Mouse (Mus musculus): ENCODE measurements around the gene Ccdc36. TPM values are rescaled to one million over a fixed set of nuclear protein-coding genes. Genes with fewer than 3 reads are reported as not detected.

Gene Ccdc36
- total and polyA plus RNA-seq, 2 experiments from 2014 or later: 1.2 to 1.7 TPM

DNA sequence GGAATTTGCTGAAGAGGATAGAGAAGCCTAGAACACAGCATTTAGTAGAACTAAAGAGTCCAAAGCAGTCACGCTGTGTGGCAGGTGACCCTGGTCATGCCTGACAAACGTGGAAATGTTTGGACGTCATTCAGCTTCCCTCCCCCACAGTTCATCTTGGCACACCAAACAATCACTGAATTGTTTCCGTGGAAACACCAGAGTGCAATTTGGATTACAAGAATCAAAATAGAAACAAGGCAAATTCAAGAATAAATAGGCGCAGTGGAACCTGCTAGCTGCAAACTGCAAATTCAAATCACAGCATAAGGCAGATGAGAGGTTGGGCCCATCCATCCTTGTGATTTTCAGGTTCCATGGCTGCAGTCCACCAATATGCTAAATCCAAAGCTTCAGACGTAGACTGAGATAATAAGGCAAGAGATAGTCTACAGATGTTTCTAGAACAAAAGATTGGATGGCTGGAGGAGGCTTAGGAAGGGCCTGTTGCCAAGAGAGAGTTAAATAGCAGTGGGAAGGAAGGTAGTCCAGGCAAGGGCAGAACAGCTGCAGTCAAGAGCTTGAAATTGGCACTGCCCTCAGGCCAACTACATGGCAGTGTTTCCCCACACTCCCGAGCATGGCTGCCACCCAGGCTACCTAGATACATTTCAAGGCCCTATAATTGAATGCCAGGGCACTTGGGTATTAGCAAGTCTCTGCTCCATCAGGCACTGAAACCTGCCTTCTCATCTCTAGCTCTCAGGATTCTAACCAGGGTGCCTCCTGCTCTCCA lies 26.9 kb downstream of the Ccdc36 start:
- 19% methylated on average over 7 of the region's 7 CpGs for WGBS
- Histone ChIP-seq H3K9ac (replicated peaks; ENCODE audit: low read length) (no peak overlapping the region), H3K9me3 (ENCODE audit: low read length) (no peaks in the 10 kb centered on the region), H3K27me3 (ENCODE audit: insufficient read depth, low read length) (no peaks in the 10 kb centered on the region), H3K36me3 (ENCODE audit: insufficient read depth, low read length) (no peaks in the 10 kb centered on the region), H3K4me1 (ENCODE audit: insufficient read depth, low read length) (peaks cover 7% of the 10 kb centered on the region; the same call in 1 of the 2 replicates), H3K4me2 (ENCODE audit: low read depth, low read length) (no peak overlapping the region), H3K27ac (peak overlapping the region; percentile 1), H3K4me3 (ENCODE audit: low read length) (no peak overlapping the region)
- no peak for TF ChIP-seq CTCF (IDR thresholded peaks at IDR 0.05; ENCODE audit: low read depth)
- peak; percentile 49; the same call in 1 of the 2 replicates for ATAC-seq
- DNase-seq (ENCODE audit: low spot score): peak; percentile 69

- Histone ChIP-seq H3K36me3 (ENCODE audit: insufficient read depth, low read length) (no peaks in the 10 kb centered on the region; the same call in 1 of the 2 replicates), H3K9ac (replicated peaks; ENCODE audit: low read length) (no peak overlapping the region), H3K4me1 (ENCODE audit: insufficient read depth, low read length) (peaks cover 7% of the 10 kb centered on the region; the same call in 1 of the 2 replicates), H3K4me3 (ENCODE audit: low read length) (no peak overlapping the region), H3K4me2 (ENCODE audit: low read depth, low read length) (no peak overlapping the region), H3K27me3 (ENCODE audit: insufficient read depth, low read length) (no peaks in the 10 kb centered on the region), H3K9me3 (ENCODE audit: low read length) (no peaks in the 10 kb centered on the region), H3K27ac (no peak overlapping the region)
- DNase-seq (ENCODE audit: low spot score) (no peak), ATAC-seq (no peak)
- 94% methylated on average over 3 of the region's 3 CpGs for WGBS
- TF ChIP-seq CTCF (IDR thresholded peaks at IDR 0.05; ENCODE audit: low read depth): no peak
These were observed 30.0 kb downstream of the Ccdc36 start for GRCm38 (mm10) chr9:108398324-108398723.

GRCm38 (mm10) chr9:108395427-108395826 lies 32.9 kb downstream of the Ccdc36 start:
- H3K9ac ChIP-seq (replicated peaks; ENCODE audit: low read length): no peak overlapping the region
- no peaks in the 10 kb centered on the region for H3K4me1 ChIP-seq (ENCODE audit: insufficient read depth, low read length)
- no peaks in the 10 kb centered on the region for H3K9me3 ChIP-seq (ENCODE audit: low read length)
- no peak overlapping the region for H3K4me2 ChIP-seq (ENCODE audit: low read depth, low read length)
- DNase-seq (ENCODE audit: low spot score) (no peak), ATAC-seq (no peak)
- H3K4me3 ChIP-seq (ENCODE audit: low read length): no peak overlapping the region
- no peak overlapping the region for H3K27ac ChIP-seq
- peaks cover 14% of the 10 kb centered on the region for H3K36me3 ChIP-seq (ENCODE audit: insufficient read depth, low read length)
- no peak for TF ChIP-seq CTCF (IDR thresholded peaks at IDR 0.05; ENCODE audit: low read depth)
- 82% methylated on average over 1 of the region's 1 CpGs for WGBS
- H3K27me3 ChIP-seq (ENCODE audit: insufficient read depth, low read length): no peaks in the 10 kb centered on the region

DNA sequence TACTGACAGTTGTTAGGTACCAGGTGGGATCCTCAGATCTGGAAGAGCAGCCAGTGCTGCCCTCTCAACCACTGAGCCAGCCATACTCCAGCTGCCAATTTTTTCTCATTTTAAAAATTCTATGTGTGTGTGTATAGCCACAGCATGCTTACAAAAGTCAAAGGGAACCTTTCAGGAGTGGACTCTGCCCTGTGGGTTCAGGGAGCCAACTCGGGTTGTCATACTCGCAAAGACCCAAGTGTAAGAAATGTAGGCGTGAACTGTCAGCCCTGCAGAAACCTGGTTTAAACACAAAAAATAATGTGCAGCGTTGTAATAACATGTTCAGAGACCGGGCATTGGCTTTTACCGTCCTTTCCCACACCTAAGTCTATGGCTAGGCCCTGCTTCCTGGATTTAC lies 34.1 kb downstream of the Ccdc36 start:
- Histone ChIP-seq H3K36me3 (ENCODE audit: insufficient read depth, low read length) (peaks cover 20% of the 10 kb centered on the region), H3K9ac (replicated peaks; ENCODE audit: low read length) (no peak overlapping the region), H3K4me1 (ENCODE audit: insufficient read depth, low read length) (no peaks in the 10 kb centered on the region), H3K9me3 (ENCODE audit: low read length) (no peaks in the 10 kb centered on the region), H3K27ac (no peak overlapping the region), H3K4me3 (ENCODE audit: low read length) (no peak overlapping the region), H3K4me2 (ENCODE audit: low read depth, low read length) (no peak overlapping the region), H3K27me3 (ENCODE audit: insufficient read depth, low read length) (no peaks in the 10 kb centered on the region)
- no peak for TF ChIP-seq CTCF (IDR thresholded peaks at IDR 0.05; ENCODE audit: low read depth)
- 96% methylated on average over 6 of the region's 6 CpGs for WGBS
- DNase-seq (ENCODE audit: low spot score) (no peak), ATAC-seq (no peak)

- no peak; the same call in 1 of the 2 replicates for TF ChIP-seq CTCF (IDR thresholded peaks at IDR 0.05; ENCODE audit: low read depth)
- ATAC-seq (no peak), DNase-seq (ENCODE audit: low spot score) (no peak)
- Histone ChIP-seq H3K27me3 (ENCODE audit: insufficient read depth, low read length) (no peaks in the 10 kb centered on the region), H3K9ac (replicated peaks; ENCODE audit: low read length) (no peak within 1 kb of the TSS), H3K4me3 (ENCODE audit: low read length) (no peak within 1 kb of the TSS), H3K36me3 (ENCODE audit: insufficient read depth, low read length) (peaks cover 31% of the 10 kb centered on the region), H3K9me3 (ENCODE audit: low read length) (no peaks in the 10 kb centered on the region), H3K4me1 (ENCODE audit: insufficient read depth, low read length) (no peaks in the 10 kb centered on the region), H3K4me2 (ENCODE audit: low read depth, low read length) (no peak within 1 kb of the TSS), H3K27ac (no peak within 1 kb of the TSS)
- 48% methylated on average over 18 of the region's 18 CpGs for WGBS
These were observed 35.6 kb downstream of the Ccdc36 start, which contains the start of gene 1700102P08Rik for GRCm38 (mm10) chr9:108392676-108393075. Gene 1700102P08Rik (plus strand): TSS chr9:108392805.

DNA sequence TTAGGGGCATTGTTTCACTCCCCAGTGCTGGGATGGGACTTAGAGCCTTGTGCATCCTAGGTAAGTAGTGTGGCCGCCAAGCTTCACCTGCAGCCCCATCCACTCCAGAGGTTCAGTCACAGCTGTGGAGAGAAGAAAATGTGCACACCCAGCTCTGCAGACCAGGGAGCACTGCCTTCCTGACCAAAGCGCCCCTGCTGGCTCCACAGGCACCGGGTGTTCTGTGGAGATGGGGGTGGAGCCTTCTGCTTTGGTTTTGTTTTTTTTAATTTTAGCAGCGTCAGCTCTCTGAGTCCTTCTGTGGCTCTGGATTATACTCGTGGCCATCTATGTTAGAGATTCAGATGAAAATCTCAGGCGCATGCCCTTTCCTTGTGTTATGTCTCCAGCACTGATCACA lies 39.1 kb downstream of the Ccdc36 start:
- Histone ChIP-seq H3K9me3 (ENCODE audit: low read length) (no peaks in the 10 kb centered on the region), H3K9ac (replicated peaks; ENCODE audit: low read length) (no peak overlapping the region), H3K27me3 (ENCODE audit: insufficient read depth, low read length) (no peaks in the 10 kb centered on the region), H3K4me2 (ENCODE audit: low read depth, low read length) (no peak overlapping the region), H3K27ac (no peak overlapping the region), H3K4me1 (ENCODE audit: insufficient read depth, low read length) (no peaks in the 10 kb centered on the region), H3K4me3 (ENCODE audit: low read length) (no peak overlapping the region), H3K36me3 (ENCODE audit: insufficient read depth, low read length) (peaks cover 60% of the 10 kb centered on the region)
- ATAC-seq: no peak
- TF ChIP-seq CTCF (IDR thresholded peaks at IDR 0.05; ENCODE audit: low read depth): no peak
- WGBS: 77% methylated on average over 6 of the region's 6 CpGs
- no peak for DNase-seq (ENCODE audit: low spot score)

GRCm38 (mm10) chr9:108388601-108389000 lies 39.7 kb downstream of the Ccdc36 start:
- Histone ChIP-seq H3K36me3 (ENCODE audit: insufficient read depth, low read length) (peaks cover 67% of the 10 kb centered on the region), H3K9me3 (ENCODE audit: low read length) (no peaks in the 10 kb centered on the region), H3K27ac (no peak overlapping the region), H3K27me3 (ENCODE audit: insufficient read depth, low read length) (no peaks in the 10 kb centered on the region), H3K4me3 (ENCODE audit: low read length) (no peak overlapping the region), H3K4me1 (ENCODE audit: insufficient read depth, low read length) (no peaks in the 10 kb centered on the region), H3K9ac (replicated peaks; ENCODE audit: low read length) (no peak overlapping the region), H3K4me2 (ENCODE audit: low read depth, low read length) (no peak overlapping the region)
- WGBS: 72% methylated on average over 10 of the region's 10 CpGs
- no peak for DNase-seq (ENCODE audit: low spot score)
- TF ChIP-seq CTCF (IDR thresholded peaks at IDR 0.05; ENCODE audit: low read depth): no peak
- no peak for ATAC-seq
